8 mouse cellular contexts compared by ENCODE assay signal in the genomic region with DNA sequence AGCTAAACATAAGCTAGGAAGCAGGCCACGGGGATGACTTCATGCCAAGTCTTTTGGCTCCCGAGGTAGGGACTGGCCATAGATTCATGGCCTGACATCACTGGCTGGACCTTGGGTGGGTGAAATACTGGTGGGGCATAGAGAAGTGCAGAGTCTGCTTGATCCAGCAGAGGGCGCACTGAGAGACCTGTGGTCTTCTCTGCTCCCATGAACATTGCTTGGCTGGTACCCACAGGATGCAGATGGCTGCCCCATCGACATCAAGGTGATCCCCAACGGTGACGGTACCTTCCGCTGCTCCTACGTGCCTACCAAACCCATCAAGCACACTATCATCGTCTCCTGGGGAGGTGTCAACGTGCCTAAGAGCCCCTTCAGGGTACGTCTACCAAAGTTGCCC. TPM values are rescaled to one million over a fixed set of nuclear protein-coding genes. Genes with fewer than 3 reads are reported as not detected.
DNase-seq lines count a peak whose midpoint lies in the region; ATAC-seq and TF ChIP-seq lines count a peak whose summit lies in the region.

No protein-coding gene starts in this region.

- no peaks in the 10 kb centered on the region for H3K4me1 ChIP-seq in testis, adult 2 months (ENCODE audit: control insufficient read depth, insufficient read depth, low read length)
- H3K4me1 ChIP-seq in liver, postnatal 0 days (ENCODE audit: insufficient read depth) = no peaks in the 10 kb centered on the region

- WGBS in liver, postnatal 0 days (ENCODE audit: insufficient replicate concordance) = 61% methylated on average over 11 of the region's 11 CpGs

- H3K27ac ChIP-seq in testis, adult 2 months (ENCODE audit: control insufficient read depth, insufficient read depth, low read depth, low read length) = no peak overlapping the region
- H3K27ac ChIP-seq in liver, postnatal 0 days (ENCODE audit: low read depth) = no peak overlapping the region

- peak; percentile 68; the same call in 1 of the 2 replicates for TF ChIP-seq CTCF in testis, adult 2 months (IDR thresholded peaks at IDR 0.05; ENCODE audit: control insufficient read depth, insufficient read depth, insufficient replicate concordance, low read depth, low read length)
- peak; percentile 81 for TF ChIP-seq CTCF in liver, postnatal 0 days (IDR thresholded peaks at IDR 0.05; ENCODE audit: low read depth)

- no peaks in the 10 kb centered on the region for H3K27me3 ChIP-seq in testis, adult 2 months (ENCODE audit: control insufficient read depth, insufficient read depth, low read length)
- no peaks in the 10 kb centered on the region for H3K27me3 ChIP-seq in liver, postnatal 0 days (ENCODE audit: insufficient read depth, low read length)

- H3K9me3 ChIP-seq in liver, postnatal 0 days (ENCODE audit: low read length) = no peaks in the 10 kb centered on the region

- ATAC-seq in liver, postnatal 0 days = no peak

- H3K4me2 ChIP-seq in liver, postnatal 0 days (ENCODE audit: low read depth, low read length) = no peak overlapping the region

- peak; percentile 58 for DNase-seq in gastrocnemius, postnatal 14 days
- DNase-seq in gastrocnemius, adult 8-10 months (ENCODE audit: low spot score in 2 of 2) = no peak
- no peak for DNase-seq in testis, postnatal 14 days (ENCODE audit: low spot score)
- peak; percentile 21 for DNase-seq in c-Kit-positive CD71-positive TER-119-positive erythroid progenitor cells, embryonic 14.5 days (ENCODE audit: low spot score)
- peak; percentile 66 for DNase-seq in liver, postnatal 0 days
- DNase-seq in thymus, postnatal 14 days = peak; percentile 51
- DNase-seq in left cerebral cortex, postnatal 25 days (ENCODE audit: low spot score in 2 of 2) = no peak

- no peaks in the 10 kb centered on the region for H3K36me3 ChIP-seq in testis, adult 2 months (ENCODE audit: control insufficient read depth, insufficient read depth, low read length)
- H3K36me3 ChIP-seq in liver, postnatal 0 days (replicated peaks; ENCODE audit: insufficient read depth, low read length) = no peaks in the 10 kb centered on the region

- no peak overlapping the region for H3K4me3 ChIP-seq in testis, adult 2 months (ENCODE audit: control insufficient read depth, low read depth, low read length)
- no peak overlapping the region for H3K4me3 ChIP-seq in liver, postnatal 0 days (ENCODE audit: low read depth, low read length)

- H3K9ac ChIP-seq in liver, postnatal 0 days (replicated peaks) = no peak overlapping the region

- TF ChIP-seq POLR2A in testis, adult 2 months (IDR thresholded peaks at IDR 0.05; ENCODE audit: control insufficient read depth, low read depth, low read length) = no peak

- TF ChIP-seq EP300 in liver, postnatal 0 days (IDR thresholded peaks at IDR 0.05; ENCODE audit: low read depth) = no peak

- intact Hi-C loops in gastrocnemius, postnatal 14 days (cut with DNase I; ENCODE audit: low total_unique reads) = no loop called here
- intact Hi-C loops in left cerebral cortex, postnatal 25 days (cut with DNase I) = loop anchor here (5.0 kb wide), 1 partner anchor 208 kb away; no protein-coding TSS in a partner anchor

RNA-seq across cellular contexts. Expression of gene Flnc, which starts 11.7 kb away (rescaled TPM):
- total RNA-seq in gastrocnemius, postnatal 14 days (2021) = 100 to 1,000 TPM; 267 to 438 TPM
- total RNA-seq in gastrocnemius, adult 8-10 months (2022) = 100 to 1,000 TPM; 357 to 417 (median 381) TPM
- polyA plus RNA-seq in testis, adult 2 months (2012; rRNA removed) = 2.6 and 3.4 TPM in 2 replicates
- 0.07 and 0.24 TPM in 2 replicates for polyA plus RNA-seq in liver, postnatal 0 days (2015; fragmentation: Nextera tagmentation; extraction: Ambion mirVana)
- 1 to 10 TPM; 1.5 to 1.6 TPM for total RNA-seq in left cerebral cortex, postnatal 25 days (2021)

RNA-seq across cellular contexts. Expression of gene Atp6v1f, which starts 22.7 kb away (rescaled TPM):
- total RNA-seq in gastrocnemius, postnatal 14 days (2021) = 10 to 100 TPM; 97.8 to 99.2 TPM
- total RNA-seq in gastrocnemius, adult 8-10 months (2022) = 100 to 1,000 TPM; 116 to 127 (median 122) TPM
- 454 and 457 TPM in 2 replicates for polyA plus RNA-seq in testis, adult 2 months (2012; rRNA removed)
- 165 and 170 TPM in 2 replicates for polyA plus RNA-seq in liver, postnatal 0 days (2015; fragmentation: Nextera tagmentation; extraction: Ambion mirVana)
- 100 to 1,000 TPM; 250 to 257 TPM for total RNA-seq in left cerebral cortex, postnatal 25 days (2021)

RNA-seq across cellular contexts. Expression of gene Atp6v1fnb, which starts 26.5 kb away (rescaled TPM):
- not detected for total RNA-seq in gastrocnemius, postnatal 14 days (2021)
- not detected for total RNA-seq in gastrocnemius, adult 8-10 months (2022)
- polyA plus RNA-seq in testis, adult 2 months (2012; rRNA removed) = 26.9 and 31.6 TPM in 2 replicates
- polyA plus RNA-seq in liver, postnatal 0 days (2015; fragmentation: Nextera tagmentation; extraction: Ambion mirVana) = not detected in 2 replicates
- under 1 TPM in 1 of 2 experiments, not detected in 1; 0.53 TPM for total RNA-seq in left cerebral cortex, postnatal 25 days (2021)

RNA-seq across cellular contexts. Expression of gene Ccdc136, which starts 48.7 kb away (rescaled TPM):
- 10 to 100 TPM in 1 of 2 experiments, 1 to 10 TPM in 1; 9.6 to 13.2 TPM for total RNA-seq in gastrocnemius, postnatal 14 days (2021)
- 10 to 100 TPM in 2 of 4 experiments, 1 to 10 TPM in 2; 9.0 to 12.0 (median 10.2) TPM for total RNA-seq in gastrocnemius, adult 8-10 months (2022)
- 927 and 1,013 TPM in 2 replicates for polyA plus RNA-seq in testis, adult 2 months (2012; rRNA removed)
- 0.09 and 0.22 TPM in 2 replicates for polyA plus RNA-seq in liver, postnatal 0 days (2015; fragmentation: Nextera tagmentation; extraction: Ambion mirVana)
- total RNA-seq in left cerebral cortex, postnatal 25 days (2021) = 10 to 100 TPM; 84.7 to 92.0 TPM

RNA-seq across cellular contexts. Expression of gene Opn1sw, which starts 56.5 kb away (rescaled TPM):
- under 1 TPM; 0.09 to 0.14 TPM for total RNA-seq in gastrocnemius, postnatal 14 days (2021)
- total RNA-seq in gastrocnemius, adult 8-10 months (2022) = under 1 TPM in 3 of 4 experiments, not detected in 1; 0.24 to 0.43 (median 0.31) TPM
- polyA plus RNA-seq in testis, adult 2 months (2012; rRNA removed) = not detected in 2 replicates
- 0.06 and 0.12 TPM in 2 replicates for polyA plus RNA-seq in liver, postnatal 0 days (2015; fragmentation: Nextera tagmentation; extraction: Ambion mirVana)
- under 1 TPM in 1 of 2 experiments, not detected in 1; 0.32 TPM for total RNA-seq in left cerebral cortex, postnatal 25 days (2021)

Comparison
In these comparisons a context has a peak if more than half of its experiments do, and no peak if none do; other contexts are left out.
1. DNase-seq: peak in gastrocnemius, postnatal 14 days (single experiment), c-Kit-positive CD71-positive TER-119-positive erythroid progenitor cells, embryonic 14.5 days (single experiment), liver, postnatal 0 days (single experiment) and thymus, postnatal 14 days (single experiment); none in gastrocnemius, adult 8-10 months (0 of 2), testis, postnatal 14 days (single experiment) and left cerebral cortex, postnatal 25 days (0 of 2).
2. RNA of gene Flnc, which starts 11.7 kb away (total RNA-seq): 267 to 438 TPM in gastrocnemius, postnatal 14 days and 357 to 417 TPM in gastrocnemius, adult 8-10 months; 1.5 to 1.6 TPM in left cerebral cortex, postnatal 25 days; every median in the first group is over 100 times any median in the second.